Mouse (Mus musculus) lung, embryonic 16.5 days (tissue): ENCODE data around the gene Maats1. TPM values are rescaled to one million over a fixed set of nuclear protein-coding genes. Genes with fewer than 3 reads are reported as not detected.

Source experiments
- ATAC-seq: fragments of 200-750 bp; cut with Nextera tagmentation; 2 replicates; pipeline ENCODE4 v1.8.0; 2017; ENCODE audit warnings: low read depth, mild to moderate bottlenecking, moderate library complexity
- H3K27ac ChIP-seq: fragments of 300-500 bp; sonication (generic); 2 replicates; pipeline ENCODE4 v1.5.1; 2014; ENCODE audit warnings: mild to moderate bottlenecking, control low read depth, low read length
- H3K27me3 ChIP-seq: fragments of 300-500 bp; sonication (generic); 2 replicates; pipeline ENCODE4 v1.6.1; 2014; ENCODE audit warnings: low read depth, low read length, mixed read lengths; ENCODE audit not compliant: control insufficient read depth, insufficient read depth
- H3K36me3 ChIP-seq: fragments of 300-500 bp; sonication (generic); 2 replicates; pipeline ENCODE4 v1.6.1; 2014; ENCODE audit warnings: low read length; ENCODE audit not compliant: control insufficient read depth, insufficient read depth
- H3K4me1 ChIP-seq: fragments of 300-500 bp; sonication (generic); replicated peaks from 2 replicates; pipeline ENCODE4 v1.6.1; 2014; ENCODE audit warnings: low read length, mixed read lengths; ENCODE audit not compliant: control insufficient read depth, insufficient read depth
- H3K4me2 ChIP-seq: fragments of 300-500 bp; sonication (generic); 2 replicates; pipeline ENCODE4 v1.6.1; 2014; ENCODE audit warnings: low read depth, low read length, control low read depth
- H3K4me3 ChIP-seq: fragments of 300-500 bp; sonication (generic); 2 replicates; pipeline ENCODE4 v1.5.1; 2014; ENCODE audit warnings: mild to moderate bottlenecking, low read length, control low read depth
- H3K9ac ChIP-seq: fragments of 300-500 bp; sonication (generic); 2 replicates; pipeline ENCODE4 v1.6.1; 2014; ENCODE audit warnings: low read length, control low read depth
- H3K9me3 ChIP-seq: fragments of 300-500 bp; sonication (generic); 2 replicates; pipeline ENCODE4 v1.6.1; 2016; ENCODE audit warnings: low read length; ENCODE audit not compliant: control insufficient read depth
- WGBS: fragments of 180-500 bp; shearing (Covaris S2); extraction: QIAGEN DNeasy Blood & Tissue Kit; methylation state at CpG from one replicate; pipeline ENCODE4 v1.1.7; 2014; 5-methylcytosine and 5-hydroxymethylcytosine counted together
- polyA plus RNA-seq: library from polyadenylated mRNA; unstranded; fragments of >200 nt; fragmentation: Nextera tagmentation; extraction: Ambion mirVana; gene quantifications from 2 replicates; pipeline ENCODE4 v1.2.1, GENCODE M21; 2015

Gene Maats1
- polyA plus RNA-seq, 1 experiment from 2014 or later = 1.9 TPM

DNA sequence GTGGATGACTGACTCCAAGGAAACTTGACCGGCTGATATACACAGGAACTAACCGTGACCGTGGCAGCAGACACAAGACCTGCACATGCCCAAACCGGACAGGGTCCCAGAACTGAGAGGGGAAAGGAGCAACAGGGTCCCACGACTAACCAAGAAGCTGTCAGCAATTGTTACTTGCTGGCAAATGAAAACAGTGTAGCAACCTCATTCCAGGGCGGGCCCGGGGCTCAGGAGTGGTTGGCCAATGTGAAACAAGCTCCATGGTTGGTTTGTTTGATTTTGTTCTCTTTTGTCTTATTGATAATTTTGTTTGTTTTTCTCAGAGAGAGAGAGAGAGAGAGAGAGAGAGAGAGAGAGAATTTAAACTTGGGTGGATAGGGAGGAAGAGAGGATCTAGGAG, 61.0 kb downstream of the Maats1 start:
- Histone ChIP-seq H3K9ac (no peak overlapping the region), H3K4me3 (no peak overlapping the region), H3K36me3 (no peaks in the 10 kb centered on the region), H3K27ac (no peak overlapping the region), H3K27me3 (no peaks in the 10 kb centered on the region), H3K9me3 (no peaks in the 10 kb centered on the region), H3K4me2 (no peak overlapping the region), H3K4me1 (no peaks in the 10 kb centered on the region)
- no peak for ATAC-seq
- 55% methylated on average over 7 of the region's 7 CpGs for WGBS

DNA sequence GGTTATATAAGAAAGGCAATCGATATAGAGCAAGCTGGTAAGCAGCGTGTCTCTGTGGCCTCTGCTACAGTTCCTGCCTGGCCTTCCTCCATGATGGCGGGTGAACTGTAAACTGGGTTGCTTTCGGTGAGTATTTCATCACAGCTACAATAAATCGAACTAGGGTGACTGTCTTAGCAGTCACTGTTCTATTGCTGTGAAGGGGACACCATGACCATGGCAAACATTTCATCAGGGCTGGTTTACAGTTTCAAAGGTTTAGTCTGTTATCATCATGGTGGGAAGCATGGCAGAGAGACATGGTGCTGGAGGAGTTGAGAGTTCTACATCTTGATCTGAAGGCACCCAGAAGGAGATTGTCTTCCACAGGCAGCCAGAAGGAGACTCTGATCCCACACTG, 62.1 kb downstream of the Maats1 start:
- no peak overlapping the region for H3K27ac ChIP-seq
- H3K9me3 ChIP-seq = no peaks in the 10 kb centered on the region
- 92% methylated on average over 5 of the region's 5 CpGs for WGBS
- H3K4me3 ChIP-seq = no peak overlapping the region
- no peaks in the 10 kb centered on the region for H3K27me3 ChIP-seq
- no peaks in the 10 kb centered on the region for H3K4me1 ChIP-seq
- H3K4me2 ChIP-seq = no peak overlapping the region
- no peak overlapping the region for H3K9ac ChIP-seq
- no peak for ATAC-seq
- H3K36me3 ChIP-seq = no peaks in the 10 kb centered on the region

DNA sequence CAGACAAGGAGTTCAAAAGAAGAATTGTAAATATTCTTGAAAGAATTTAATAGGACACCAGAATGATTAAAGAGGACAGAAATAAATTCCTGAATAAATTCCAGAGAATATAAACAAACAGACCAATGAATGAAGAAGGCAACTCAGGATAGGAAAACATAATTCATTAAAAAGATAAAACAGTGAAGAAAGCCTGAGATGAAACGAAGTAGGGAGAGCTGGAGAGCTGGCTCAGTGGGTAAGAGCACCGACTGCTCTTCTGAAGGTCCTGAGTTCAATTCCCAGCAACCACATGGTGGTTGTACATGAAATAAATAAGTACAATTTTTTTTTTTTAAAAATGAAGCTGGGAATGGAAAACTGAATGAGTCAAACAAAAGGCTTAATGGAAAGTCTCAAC, 67.2 kb downstream of the Maats1 start:
- no peaks in the 10 kb centered on the region for H3K4me1 ChIP-seq
- no peak overlapping the region for H3K27ac ChIP-seq
- H3K4me3 ChIP-seq = no peak overlapping the region
- H3K27me3 ChIP-seq = no peaks in the 10 kb centered on the region
- no peak overlapping the region for H3K9ac ChIP-seq
- no peaks in the 10 kb centered on the region for H3K9me3 ChIP-seq
- H3K36me3 ChIP-seq = no peaks in the 10 kb centered on the region
- 48% methylated on average over 2 of the region's 2 CpGs for WGBS
- H3K4me2 ChIP-seq = no peak overlapping the region
- no peak for ATAC-seq

DNA sequence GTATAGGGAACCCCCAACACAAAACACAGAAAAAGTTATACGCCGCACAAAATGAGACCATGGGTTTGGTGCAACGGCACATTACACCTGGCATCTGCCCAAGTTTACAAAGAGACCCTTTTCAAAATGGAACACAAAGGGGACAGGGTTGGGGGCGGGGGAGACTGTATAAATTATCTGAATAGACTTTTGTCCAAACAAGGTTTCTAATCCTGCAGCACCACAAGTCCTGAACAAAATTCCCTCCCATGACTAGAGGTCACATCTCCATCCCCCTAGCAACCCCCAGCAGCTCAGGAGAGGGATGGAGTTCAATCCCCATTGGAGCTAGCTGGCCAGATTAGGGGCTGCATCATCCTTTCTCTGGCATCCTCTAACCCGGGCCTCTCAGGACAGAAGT, 69.5 kb downstream of the Maats1 start:
- no peaks in the 10 kb centered on the region for H3K27me3 ChIP-seq
- no peak overlapping the region for H3K4me2 ChIP-seq
- H3K9ac ChIP-seq = no peak overlapping the region
- no peak overlapping the region for H3K27ac ChIP-seq
- no peak overlapping the region for H3K4me3 ChIP-seq
- H3K9me3 ChIP-seq = no peaks in the 10 kb centered on the region
- no peak for ATAC-seq
- 71% methylated on average over 5 of the region's 5 CpGs for WGBS
- H3K4me1 ChIP-seq = no peaks in the 10 kb centered on the region
- no peaks in the 10 kb centered on the region for H3K36me3 ChIP-seq

DNA sequence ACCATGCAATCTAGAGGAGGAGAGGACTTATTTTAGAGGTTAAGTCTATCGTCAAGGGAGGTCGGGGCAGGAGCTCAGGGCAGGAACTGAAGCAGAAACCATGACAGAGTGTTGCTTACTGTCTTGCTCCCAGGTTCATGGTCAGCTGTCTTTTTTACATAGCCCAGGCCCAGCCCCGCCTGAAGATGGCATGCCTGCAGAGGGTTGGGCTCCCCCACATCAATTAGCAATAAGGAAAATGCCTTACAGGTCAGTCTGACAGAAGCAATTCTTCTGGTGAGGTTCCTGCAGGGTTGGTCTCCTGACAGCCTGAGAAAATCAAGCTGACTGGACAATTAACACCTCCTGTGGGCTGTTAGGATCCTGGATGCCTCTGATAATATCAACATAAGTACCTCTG, 70.3 kb downstream of the Maats1 start:
- no peak overlapping the region for H3K4me2 ChIP-seq
- no peaks in the 10 kb centered on the region for H3K4me1 ChIP-seq
- 42% methylated on average over 3 of the region's 3 CpGs for WGBS
- no peak for ATAC-seq
- no peaks in the 10 kb centered on the region for H3K36me3 ChIP-seq
- H3K27ac ChIP-seq = no peak overlapping the region
- H3K9ac ChIP-seq = no peak overlapping the region
- H3K4me3 ChIP-seq = no peak overlapping the region
- H3K27me3 ChIP-seq = no peaks in the 10 kb centered on the region
- H3K9me3 ChIP-seq = no peaks in the 10 kb centered on the region

DNA sequence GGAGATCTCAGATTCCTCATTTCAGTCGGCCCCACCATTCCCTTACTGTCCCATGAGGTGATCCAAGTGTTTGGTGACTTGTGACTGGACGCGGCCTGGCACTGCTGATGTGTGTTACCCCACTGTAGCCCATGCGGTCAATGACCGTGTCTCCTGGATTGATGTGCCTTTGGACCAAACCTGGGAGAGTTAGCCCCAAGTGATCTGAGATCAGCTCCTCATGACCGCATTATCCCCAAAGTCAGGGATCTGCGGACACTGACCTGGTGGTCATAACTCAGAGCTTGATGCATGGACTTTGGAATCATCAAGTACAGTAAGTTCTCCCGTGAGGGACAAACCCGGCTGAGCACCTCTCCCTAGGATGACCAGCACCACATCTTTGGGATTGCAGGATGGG, 86.0 kb downstream of the Maats1 start:
- Histone ChIP-seq H3K4me2 (no peak overlapping the region), H3K4me1 (no peaks in the 10 kb centered on the region), H3K27ac (no peak overlapping the region), H3K9me3 (no peaks in the 10 kb centered on the region), H3K27me3 (no peaks in the 10 kb centered on the region), H3K4me3 (no peak overlapping the region), H3K36me3 (no peaks in the 10 kb centered on the region), H3K9ac (no peak overlapping the region)
- ATAC-seq = no peak
- WGBS = 89% methylated on average over 9 of the region's 9 CpGs

DNA sequence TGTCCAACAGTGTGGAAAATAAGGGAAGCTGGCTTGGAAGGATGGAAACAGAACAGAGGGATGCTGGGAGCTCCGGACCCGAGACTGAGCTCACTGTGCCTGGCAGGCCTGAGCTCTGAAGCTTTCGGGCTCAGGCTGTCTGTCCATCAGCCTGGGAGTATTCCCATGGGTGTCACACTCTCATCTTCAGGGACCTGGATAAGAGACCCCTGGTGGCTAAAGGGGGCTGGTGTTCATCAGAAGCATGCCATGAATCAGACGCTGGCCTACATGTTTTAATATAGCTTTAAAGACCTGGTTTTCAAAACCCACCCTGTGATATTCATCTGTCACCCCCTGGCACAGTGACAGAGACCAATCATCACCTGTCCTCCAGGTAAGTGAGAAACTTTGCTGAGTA, 86.8 kb downstream of the Maats1 start:
- no peaks in the 10 kb centered on the region for H3K9me3 ChIP-seq
- no peaks in the 10 kb centered on the region for H3K27me3 ChIP-seq
- H3K4me1 ChIP-seq = no peaks in the 10 kb centered on the region
- no peak overlapping the region for H3K4me2 ChIP-seq
- no peak overlapping the region for H3K27ac ChIP-seq
- no peak overlapping the region for H3K4me3 ChIP-seq
- WGBS = 62% methylated on average over 4 of the region's 4 CpGs
- no peak for ATAC-seq
- no peak overlapping the region for H3K9ac ChIP-seq
- H3K36me3 ChIP-seq = no peaks in the 10 kb centered on the region

DNA sequence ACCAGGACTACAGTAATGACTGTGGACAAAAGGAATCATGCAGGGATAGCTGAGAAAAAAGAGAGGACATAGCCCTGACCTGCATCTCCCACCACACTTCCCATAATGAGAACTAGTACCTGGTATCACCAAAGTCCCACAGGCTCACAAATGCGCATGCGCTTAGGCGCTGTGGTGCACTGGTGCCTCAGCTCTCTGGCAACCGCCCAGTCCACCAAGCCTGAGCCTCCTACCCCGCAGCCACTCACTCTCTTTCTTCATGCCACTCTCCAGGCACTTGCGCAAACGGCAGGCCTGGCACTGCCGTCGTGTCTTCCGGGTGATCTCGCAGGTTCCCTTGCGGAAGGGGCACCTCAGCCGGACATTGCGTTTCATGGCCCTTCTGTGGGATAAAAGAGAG, 87.9 kb downstream of the Maats1 start:
- Histone ChIP-seq H3K27ac (no peak overlapping the region), H3K9ac (no peak overlapping the region), H3K4me2 (no peak overlapping the region), H3K4me1 (no peaks in the 10 kb centered on the region), H3K4me3 (no peak overlapping the region), H3K9me3 (no peaks in the 10 kb centered on the region), H3K36me3 (no peaks in the 10 kb centered on the region), H3K27me3 (no peaks in the 10 kb centered on the region)
- no peak; the same call in 1 of the 2 replicates for ATAC-seq
- 67% methylated on average over 14 of the region's 14 CpGs for WGBS

DNA sequence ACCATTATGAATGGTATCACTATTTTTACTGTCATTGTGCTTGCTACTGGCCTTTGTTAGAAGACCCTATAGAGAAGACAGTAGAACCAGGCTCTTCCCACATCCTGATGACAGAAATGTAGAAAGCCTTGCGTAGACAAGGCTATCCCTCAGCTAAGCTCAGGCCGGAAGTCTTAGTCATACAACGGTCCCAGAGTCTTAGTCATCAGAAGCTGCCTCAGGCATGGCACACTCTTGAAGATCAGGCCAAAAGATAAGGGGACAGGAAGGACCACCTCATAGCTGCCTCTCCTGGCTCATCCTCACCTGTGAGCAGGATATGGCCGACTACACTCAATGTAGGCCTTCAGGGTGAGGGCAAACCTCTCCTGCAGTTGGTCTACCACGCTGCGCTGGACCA, 91.5 kb downstream of the Maats1 start:
- Histone ChIP-seq H3K27me3 (no peaks in the 10 kb centered on the region), H3K4me3 (no peak overlapping the region), H3K36me3 (0 out of 2 replicates have a peak, but pooled peaks cover 1% of the 10 kb centered on the region), H3K9ac (no peak overlapping the region), H3K4me2 (no peak overlapping the region), H3K4me1 (0 out of 2 replicates have a peak, but pooled peaks cover 2% of the 10 kb centered on the region), H3K9me3 (no peaks in the 10 kb centered on the region), H3K27ac (no peak overlapping the region)
- ATAC-seq = no peak
- WGBS = 87% methylated on average over 6 of the region's 6 CpGs

DNA sequence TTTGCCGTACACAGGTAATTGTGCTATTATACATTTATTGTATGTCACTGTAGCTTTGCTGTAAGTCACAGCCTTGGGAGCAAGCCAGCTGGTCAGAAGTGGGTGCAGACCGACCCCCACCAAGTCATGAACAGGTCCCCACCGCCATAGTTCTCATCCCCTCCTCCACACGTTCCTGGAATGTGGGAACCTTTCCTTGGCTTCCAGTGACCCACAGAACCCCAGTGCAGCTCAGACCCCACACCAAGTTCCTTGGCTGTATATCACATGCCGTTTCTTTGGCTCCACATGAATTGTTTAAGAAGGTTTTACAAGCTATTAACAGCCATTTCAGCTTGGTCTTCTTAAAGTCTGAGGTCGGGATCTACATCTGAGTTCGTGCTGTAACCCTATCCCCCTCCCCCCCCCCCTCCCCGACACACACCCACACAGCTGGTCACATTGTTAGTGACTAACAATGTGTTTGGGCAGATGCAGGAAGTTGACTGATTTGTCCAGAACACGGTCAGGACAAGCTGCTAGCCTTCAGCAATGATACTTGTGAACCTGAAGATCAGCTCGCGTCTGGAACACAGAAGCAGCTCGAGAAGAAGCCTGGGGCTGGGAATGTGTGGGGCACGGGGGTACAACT, 93.5 kb downstream of the Maats1 start:
- no peak overlapping the region for H3K27ac ChIP-seq
- ATAC-seq = peak; percentile 82
- 32% methylated on average over 13 of the region's 13 CpGs for WGBS
- H3K27me3 ChIP-seq = no peaks in the 10 kb centered on the region
- no peak overlapping the region for H3K9ac ChIP-seq
- no peaks in the 10 kb centered on the region for H3K9me3 ChIP-seq
- 0 out of 2 replicates have a peak, but pooled peaks cover 2% of the 10 kb centered on the region for H3K4me1 ChIP-seq
- no peak overlapping the region for H3K4me2 ChIP-seq
- H3K36me3 ChIP-seq = peaks cover 2% of the 10 kb centered on the region; the same call in 1 of the 2 replicates
- H3K4me3 ChIP-seq = no peak overlapping the region
